Mouse (Mus musculus) kidney, adult 11 months (tissue): ENCODE measurements around the gene Hectd4.

Experiments used
- DNase-seq: peaks from one replicate; pipeline ENCODE4 v3.0.0; 2022

Gene Hectd4

DNA sequence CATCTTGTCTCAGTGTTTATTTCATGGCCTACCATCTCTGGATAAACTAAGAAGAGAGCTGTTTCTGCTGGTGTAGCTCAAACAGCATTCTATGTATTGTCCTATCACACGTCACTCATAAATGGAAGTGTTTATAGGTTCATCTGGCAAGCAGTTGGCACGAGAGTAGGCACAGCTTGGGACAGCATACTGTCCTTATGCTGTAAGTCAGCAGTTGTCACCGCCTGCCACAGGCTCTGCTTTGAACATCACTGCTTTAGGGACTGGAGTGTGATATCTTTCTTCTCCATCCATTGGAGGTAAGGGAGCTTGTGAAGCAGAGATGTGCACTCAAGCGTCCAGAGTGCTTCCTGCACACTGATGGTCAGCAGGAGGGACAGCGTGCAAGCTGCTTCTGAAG is 19.8 kb downstream of the Hectd4 start:
- DNase-seq = no peak

DNA sequence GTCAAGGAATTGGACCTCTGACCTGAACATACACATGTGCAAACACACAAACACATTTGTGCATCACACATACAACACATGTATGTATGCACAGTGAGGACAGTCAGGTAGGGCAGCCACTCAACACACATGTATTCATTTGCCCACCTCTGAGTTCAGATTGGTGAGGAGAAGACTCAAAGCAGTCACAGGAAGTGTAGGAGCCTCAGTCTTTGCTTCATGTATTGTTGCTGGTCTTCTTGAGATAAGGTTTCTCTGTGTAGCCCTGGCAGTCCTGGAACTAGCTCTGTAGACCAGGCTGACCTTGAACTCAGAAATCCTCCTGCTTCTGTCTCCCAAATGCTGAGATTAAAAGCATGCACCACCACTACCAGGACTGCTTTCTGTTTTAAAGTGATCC is 21.2 kb downstream of the Hectd4 start:
- DNase-seq = no peak

DNA sequence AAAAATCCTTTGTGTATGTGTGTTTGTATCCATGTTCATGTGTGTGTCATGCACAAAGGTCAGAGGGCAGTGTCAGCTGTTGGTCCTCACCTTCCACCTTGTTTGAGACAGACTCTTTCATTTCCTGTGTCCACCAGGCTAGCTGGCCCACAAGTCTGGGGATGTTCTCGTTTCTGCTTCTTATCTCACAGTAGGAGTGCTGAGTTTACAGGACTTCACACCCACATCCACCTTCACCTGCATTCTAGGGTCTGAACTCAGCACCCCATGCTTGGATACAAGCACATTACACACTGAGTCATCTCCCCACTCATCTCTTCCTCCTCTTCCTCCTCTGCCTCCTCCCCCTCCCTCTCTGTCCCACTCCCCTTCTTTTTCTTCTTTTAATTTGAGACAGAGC is 22.2 kb downstream of the Hectd4 start:
- no peak for DNase-seq

DNA sequence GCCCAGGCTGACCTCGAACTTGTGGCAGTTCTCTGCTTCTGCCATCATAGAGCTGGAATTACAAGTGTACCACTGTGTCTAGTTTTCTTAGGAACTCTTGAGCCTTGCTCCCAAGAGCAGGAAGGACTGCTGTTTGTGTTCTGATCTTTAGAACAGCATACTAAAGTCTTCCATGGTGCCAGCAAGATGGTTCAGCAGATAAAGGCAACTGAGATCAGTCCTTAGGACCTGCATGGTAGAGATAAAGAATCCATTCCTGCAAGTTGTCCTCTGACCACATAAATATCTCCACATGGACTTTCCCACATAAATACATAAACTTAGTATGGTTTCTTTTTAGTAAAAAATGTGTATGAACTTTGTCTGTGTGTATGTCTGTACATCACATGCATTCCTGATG is 22.7 kb downstream of the Hectd4 start:
- no peak for DNase-seq

DNA sequence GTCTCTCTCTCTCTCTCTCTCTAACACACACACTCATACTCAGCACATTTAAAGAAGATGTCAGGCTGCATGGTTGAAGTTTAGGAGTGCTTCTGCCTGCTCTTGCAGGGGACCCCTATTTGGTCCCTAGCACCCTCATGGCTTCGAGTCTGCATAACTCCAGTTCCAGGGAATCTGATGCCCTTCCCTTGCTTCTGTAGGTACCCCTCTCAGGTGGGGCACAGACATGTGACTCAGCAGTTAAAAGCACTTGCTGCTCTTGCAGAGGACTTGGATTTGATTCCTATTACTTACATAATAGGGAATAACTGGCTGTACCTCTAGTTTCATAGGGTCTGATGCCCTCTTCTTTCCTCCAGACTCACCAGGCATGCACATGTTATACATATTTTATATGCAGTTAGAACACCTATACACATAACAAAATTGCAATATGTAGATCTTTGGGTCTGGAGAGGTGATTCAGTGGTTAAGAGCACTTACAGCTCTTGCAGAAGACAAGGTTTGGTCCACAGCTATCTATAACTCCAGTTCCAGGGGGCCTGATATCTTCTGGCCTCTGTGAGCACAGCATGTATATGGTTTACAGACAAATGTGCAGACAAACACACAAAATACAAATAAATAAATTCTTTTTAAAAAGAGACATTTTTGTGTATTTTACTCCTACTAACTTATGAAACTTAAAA is 23.8 kb downstream of the Hectd4 start:
- no peak for DNase-seq

DNA sequence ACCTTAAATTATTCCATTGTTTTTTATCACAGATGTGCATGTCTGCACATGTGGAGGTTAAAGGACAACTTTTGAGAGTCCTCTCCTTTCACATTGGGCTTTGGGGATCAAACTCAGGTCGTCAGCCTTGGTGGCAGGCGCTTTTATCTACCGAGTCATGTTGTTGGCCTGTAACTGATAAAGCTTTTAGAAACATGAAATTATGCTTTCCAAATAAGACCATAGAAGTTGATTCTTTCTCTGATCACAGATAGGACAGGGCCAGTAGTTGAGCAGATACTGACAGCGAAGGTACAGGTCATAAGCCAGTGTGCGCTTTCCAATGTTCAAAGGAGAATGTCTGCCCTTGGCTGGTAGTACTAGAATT is 24.3 kb downstream of the Hectd4 start:
- no peak for DNase-seq

DNA sequence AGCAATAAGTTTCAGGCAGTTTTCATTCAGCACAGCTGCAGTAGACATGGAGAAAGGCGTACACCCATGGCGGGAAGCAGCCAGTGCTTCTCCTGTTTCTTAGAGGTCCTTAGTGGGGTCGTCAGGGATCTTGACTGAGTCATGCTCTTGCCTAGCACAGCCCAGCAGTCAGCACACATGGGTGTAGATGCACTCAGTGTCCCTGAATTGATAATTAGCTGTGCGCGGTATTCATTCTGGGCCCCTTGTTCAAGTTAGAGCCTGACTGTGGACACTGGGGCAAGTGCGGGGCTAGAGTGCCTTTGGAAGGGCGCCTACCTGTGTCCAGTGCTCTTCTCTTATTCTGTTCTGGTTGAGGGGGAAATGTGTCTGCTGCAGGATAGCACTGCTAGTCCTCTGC is 25.2 kb downstream of the Hectd4 start:
- no peak for DNase-seq

DNA sequence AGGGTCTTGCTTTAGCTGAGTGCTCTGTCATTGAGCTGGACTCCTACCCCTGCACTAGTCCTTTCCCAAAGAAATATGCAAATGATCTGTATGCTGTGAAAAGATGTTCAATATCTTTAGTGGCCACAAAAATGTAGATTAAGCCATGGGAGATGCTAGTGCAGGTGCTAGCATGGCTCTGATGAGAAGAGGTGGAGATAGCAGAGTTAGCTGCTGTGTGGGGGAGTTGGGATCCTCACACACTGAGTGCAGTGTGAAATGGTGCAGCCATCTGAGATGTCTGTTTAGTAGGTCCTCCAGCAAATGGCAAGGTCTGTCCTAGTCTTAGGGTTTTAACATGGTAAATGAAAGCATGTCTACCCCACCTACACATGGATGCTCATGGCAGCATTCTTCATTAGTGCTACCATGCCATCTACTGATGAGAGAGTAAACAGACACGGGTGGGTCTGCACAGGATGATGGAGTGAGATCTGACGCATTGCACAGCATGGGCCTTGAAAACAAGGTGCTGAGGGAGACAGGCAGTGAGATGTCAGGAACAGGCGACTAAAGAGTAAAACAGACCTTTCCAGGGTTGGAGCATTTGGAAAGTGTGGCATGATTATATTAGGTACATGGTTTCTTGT is 28.9 kb downstream of the Hectd4 start:
- DNase-seq = no peak

DNA sequence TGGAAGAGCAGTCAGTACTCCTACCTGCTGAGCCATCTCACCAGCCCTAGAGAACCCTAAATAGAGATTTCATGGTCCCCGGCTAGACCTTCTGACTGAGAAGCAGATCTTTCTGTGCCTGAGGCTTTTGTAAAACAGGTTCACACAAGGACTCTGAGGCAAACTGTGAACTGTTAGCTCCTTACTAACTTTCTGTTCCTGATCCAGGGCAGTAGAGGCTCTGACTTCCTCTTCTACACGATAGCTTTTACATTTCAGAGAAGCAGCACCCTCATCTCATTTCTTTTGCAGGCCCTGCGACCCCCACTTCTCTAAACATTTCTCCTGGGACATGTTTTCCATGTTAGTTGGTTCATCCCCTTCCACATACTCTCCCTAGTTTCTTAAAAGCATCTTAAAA is 29.7 kb downstream of the Hectd4 start:
- no peak for DNase-seq

DNA sequence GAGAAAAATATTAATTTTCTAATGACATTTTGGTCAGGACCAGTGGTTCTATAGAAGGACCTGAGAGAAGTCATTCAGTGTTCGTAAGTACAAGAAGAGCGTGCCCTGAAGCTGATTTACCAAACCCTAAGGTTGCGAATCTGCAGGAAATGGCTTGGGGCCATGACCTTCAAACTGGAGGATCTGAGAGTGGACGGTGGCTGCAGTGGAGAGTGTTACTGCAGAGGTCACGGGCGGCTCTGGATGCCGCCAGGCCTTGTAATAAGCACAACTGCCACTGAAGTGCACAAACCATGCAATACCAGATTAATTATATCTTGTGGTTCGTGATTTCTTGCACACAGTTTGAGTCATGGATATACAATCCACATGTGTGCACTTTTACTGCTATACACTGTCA is 31.8 kb downstream of the Hectd4 start:
- DNase-seq = peak; percentile 20

DNA sequence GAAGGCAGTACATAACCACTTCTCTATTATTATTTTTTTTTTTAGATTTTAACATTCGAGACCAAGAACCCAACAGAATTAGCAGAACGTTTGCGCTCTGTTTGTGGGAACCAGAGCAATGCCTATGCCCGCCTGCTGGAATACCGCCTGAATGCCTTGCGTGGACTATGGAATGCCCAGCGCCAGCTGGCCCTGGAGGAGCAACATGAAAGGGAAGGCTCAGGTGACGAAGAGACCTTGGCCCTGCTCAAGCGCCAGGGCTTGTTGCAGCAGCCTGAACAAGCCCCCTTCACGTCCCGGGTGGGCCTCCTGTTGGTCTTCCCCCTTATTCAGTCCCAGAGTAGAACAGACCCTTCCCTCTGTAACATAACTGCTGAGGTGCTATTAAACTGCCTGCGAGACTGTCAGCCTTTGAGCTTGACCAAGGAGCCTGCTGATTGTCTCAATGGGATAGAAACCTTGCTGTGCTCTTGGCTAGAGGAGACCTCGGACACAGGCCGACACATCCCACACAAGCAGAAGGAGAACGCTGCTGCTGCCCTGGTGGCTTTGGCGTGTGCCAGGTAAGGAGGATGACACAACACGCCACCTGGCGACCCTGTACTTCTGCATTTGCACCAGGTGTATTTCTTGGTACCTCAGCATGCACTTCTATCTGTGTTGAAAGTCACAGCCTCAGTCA is 33.9 kb downstream of the Hectd4 start:
- no peak for DNase-seq

DNA sequence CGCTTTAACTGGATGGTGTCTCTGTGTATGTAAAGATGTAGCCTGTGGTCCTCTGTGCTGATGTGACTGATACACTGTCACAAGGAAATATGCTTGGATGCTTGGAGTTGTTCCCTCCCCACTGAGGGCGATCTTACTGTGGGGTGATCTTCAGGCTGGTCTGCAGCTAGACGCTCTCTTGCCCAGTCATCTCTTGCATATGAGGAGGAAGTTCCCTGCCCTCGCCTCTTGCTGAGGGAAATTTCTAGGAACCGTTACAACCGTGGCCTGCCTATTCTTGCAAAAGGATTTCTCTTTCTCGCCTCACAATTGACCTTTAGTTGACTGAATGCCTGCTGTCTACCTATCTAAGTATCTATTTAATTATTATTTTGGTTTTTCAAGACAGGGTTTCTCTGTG is 35.0 kb downstream of the Hectd4 start:
- no peak for DNase-seq

DNA sequence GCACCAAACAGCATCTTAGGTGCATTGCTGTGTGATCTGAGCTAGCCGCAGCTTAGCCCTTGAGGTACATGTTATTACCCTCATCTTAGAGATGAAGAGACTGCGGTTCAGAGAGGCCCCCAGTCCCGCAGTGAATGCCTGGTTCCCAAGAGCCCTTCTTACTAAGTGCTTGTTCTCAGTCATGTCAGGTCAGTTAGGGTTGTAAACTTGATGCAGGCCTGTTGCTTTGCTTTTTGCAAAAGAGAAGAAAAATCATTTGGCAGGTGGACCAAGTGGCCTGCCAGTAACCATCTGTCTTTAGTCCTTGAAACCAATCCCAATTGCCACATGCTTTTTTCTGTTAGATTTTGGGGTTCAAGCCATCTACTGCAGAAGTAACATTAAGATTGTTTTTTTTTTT is 41.8 kb downstream of the Hectd4 start:
- DNase-seq = no peak

DNA sequence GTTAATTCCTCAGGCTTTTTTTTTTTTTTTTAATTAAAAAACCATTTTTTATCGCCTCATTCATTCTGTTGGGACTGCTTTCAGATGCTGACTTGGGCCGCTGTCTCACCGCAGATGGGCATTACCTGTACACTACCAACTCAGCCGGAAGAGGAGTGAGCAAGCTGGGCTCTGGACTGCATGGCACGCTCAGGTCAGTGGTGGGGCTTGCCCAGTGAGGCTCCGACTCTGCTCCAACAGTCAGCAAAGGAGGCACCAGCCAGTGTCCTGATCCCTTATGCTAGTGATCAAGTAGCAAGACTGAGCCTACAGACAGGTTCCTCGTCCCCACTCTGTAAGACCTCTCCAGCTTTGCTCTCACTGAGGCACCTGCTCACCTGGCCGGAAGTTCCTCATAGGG is 42.4 kb downstream of the Hectd4 start:
- no peak for DNase-seq

DNA sequence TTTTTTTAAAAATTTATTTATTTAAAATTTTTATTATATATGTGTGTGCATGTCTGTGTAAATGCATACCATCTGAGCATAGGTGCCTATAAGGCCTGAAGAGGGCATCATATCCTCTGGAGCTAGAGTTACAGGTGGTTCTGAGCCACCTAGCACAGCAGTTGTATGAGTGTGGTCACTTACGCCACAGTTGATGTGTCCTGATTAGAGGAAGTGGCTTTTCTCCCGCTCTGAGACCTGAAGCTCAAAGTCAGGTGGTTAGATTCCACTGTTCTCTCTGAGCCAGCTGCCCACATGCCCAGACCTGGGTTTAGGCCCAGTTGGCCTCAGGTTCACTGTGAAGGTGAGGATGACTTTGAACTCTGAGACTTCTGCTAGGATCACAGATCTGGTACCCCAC is 44.6 kb downstream of the Hectd4 start:
- no peak for DNase-seq

DNA sequence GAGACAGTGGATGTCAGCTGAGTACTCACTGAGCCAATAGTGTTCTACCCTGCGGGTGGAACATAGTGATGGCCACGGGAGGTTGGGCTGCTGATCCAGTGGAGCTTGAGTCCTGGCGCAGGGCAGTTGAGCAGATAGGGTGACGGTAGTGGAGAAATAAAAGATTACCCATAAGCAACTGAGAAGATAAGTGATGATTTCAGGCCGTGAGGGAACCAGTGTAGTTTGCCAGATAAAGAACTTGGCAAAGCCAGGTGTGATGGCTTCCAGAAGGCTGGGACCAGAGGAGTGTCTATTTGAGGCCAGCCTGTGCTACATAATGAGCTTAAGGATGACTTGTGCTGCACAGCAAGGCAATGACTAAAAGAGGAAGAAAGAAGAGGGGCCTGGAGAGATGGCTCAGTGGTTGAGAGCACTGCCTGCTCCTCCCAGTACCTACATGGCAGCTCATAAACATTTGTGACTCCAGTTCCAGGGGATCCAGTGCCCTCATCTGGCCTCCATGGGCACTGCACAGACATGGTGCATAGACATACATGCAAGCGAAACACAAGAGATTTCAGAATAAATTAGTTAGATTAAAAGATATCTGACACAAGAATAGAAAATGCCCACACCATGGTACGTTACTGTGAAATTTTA is 46.8 kb downstream of the Hectd4 start:
- DNase-seq = peak; percentile 45

DNA sequence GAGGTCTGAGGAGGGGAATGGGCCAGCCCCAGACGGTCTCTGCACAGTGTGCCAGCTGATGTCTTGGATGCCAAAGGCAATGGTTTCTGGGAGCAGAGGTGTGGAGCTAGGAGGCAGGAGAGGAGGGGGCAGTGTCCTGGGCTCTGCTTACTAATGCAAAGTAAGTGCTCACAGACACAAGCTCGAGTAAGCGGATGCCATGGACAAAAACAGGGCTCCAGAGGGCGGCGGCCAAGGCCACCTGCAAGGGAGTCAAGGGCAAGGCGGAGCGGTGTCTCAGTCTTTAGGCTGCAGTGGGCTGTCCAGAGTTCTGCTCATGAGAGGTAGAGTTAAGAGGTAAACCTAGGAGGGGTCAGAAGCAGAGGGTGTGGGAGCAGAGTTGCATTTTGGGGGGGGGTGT is 51.0 kb downstream of the Hectd4 start:
- no peak for DNase-seq

DNA sequence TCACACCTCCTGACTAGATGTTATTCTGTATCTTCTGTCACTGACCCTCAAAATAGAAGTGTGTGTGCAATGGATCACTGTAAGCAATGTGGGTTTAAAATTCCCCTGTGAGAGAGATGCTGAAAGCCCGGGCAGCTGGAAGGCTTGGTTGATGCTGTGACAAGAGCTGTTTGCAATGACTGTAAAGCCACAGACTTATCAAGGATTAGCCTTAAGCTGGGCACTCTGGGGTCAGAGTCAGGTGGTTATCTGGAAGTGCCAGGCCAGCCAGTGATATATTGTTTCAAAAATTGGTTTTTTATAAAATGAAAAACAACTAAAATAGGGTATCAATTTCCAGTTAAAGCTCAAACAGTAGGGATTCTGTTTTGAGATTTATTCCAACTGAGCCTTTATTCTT is 56.8 kb downstream of the Hectd4 start:
- no peak for DNase-seq

DNA sequence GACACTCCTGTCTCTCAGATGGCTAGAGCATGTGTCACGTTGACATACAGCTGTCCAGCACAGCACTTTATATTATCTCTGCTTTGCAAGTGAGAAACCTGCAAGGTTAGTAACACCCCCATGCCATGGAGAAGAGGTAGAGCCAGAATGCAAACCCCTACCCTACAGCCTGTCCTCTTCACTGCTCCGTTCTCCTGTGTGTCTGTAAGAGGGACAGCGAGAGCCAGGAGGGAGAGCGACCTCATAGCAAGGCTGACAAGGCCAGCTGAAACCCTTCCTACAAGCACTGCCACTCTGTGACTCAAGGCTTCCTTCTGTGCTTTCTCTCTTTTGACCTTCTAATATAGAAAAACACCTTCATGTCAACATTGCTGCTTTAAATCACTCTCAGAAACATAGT is 60.4 kb downstream of the Hectd4 start:
- no peak for DNase-seq

DNA sequence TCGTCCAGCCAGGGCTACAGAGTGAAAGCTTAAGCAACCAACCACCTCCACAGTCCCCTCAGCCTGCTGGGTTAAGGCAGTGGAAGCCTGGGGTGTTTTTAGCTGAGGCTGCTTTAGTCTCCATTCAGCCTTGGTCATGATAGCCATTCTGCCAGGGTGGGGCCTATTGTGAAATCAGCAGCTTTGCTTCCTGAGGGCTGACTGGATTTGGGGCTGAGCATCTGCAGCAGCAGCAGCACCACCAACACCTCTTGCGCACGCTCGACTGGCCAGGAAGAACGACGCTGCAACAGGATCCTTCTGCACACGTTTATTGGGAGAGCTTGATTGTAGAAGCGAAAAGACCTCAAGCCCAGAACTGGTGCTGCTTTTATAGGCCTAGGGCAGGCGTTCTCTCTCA is 63.0 kb downstream of the Hectd4 start:
- no peak for DNase-seq

DNA sequence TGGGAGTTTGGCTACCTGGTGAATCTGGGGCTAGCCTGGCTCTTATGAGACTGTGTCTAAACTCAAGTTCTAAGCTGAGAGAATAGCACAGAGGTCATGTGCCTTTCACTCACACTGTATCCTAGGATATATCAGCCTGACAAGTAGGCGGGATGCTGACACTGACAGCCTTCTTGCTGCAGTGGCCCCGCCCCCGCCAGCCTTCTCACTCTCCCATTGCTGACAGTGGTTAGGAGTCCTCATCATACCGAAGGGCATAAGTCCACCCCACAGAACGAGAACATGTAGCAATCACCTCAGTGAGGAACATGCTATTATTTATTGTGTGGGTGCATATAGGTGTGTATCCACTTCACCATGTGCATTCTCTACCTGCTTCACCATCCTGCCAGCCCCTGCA is 64.8 kb downstream of the Hectd4 start:
- no peak for DNase-seq

DNA sequence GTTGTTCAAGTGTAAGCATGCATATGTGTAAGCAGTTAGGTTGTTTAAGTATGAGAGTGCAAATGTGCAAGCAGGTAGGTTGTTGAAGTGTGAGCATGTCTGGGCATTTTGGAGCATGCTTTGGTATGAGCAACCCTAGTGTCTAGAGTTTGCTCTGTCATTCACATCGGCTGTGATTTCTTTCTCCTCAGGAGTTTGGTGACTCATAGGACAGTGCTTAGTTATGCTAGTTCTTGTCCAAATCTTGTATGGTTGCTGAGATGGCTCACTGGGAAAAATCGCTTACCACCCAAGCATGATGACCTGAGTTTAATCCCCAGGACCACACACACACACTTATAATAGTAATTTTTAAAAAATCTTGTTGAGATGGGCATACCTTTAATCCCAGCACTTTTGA is 67.2 kb downstream of the Hectd4 start:
- DNase-seq = no peak

DNA sequence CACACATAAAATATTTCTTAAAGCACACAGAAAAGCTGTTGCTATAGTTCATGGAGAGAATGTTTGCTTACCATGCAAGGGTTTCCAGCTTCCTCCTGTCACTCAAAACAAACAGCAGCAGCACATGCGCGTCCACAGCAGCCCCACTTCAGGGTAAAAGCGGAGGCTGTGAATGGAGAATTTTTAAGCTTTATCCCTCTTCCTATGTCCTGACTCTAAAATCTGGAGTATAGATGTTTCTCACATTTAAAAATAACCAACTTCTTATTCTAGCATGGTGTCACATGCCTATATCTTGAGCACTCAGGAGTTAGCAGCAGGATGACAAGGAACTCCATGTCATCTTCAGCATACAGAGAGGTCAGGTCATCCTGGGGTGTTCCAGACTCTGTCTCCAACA is 70.3 kb downstream of the Hectd4 start:
- no peak for DNase-seq
